Comparison of ENCODE assay signal across 12 mouse cellular contexts in the genomic region with DNA sequence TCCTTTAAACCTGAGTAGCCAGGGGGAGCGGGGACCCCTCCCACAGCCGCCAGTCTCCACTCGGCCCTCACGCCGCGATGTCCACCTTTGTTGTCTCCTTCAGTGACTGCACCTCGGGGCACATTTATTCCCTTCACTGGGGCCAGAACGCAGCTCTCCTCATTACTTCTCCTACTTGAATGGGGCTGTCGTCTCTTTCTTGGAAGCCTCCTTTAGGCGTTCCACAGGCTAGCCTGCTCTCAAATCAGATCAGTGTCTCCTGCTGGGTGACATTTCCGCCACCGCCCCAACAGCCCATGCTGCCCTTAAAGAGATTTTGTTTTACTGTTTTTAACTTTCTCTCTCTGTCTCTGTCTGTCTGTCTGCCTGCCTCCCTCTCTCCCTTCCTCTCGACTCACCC. TPM values are rescaled to one million over a fixed set of nuclear protein-coding genes. Genes with fewer than 3 reads are reported as not detected.
DNase-seq lines count a peak whose midpoint lies in the region; ATAC-seq and TF ChIP-seq lines count a peak whose summit lies in the region.
"Had no signal": no experiment of that assay in that cellular context is flagged by ENCODE, and none has a peak within 500 bp of the region (broad histone marks: within the 10 kb centered on the region; RNA-seq: fewer than 3 reads in every experiment).

No protein-coding gene starts in this region.

- no peaks in the 10 kb centered on the region for H3K4me1 ChIP-seq in heart, postnatal 0 days (ENCODE audit: control insufficient read depth, insufficient read depth)
- H3K4me1 ChIP-seq in embryonic facial prominence, embryonic 14.5 days (ENCODE audit: control insufficient read depth, insufficient read depth, low read length), result peaks cover 9% of the 10 kb centered on the region
- peaks cover 10% of the 10 kb centered on the region for H3K4me1 ChIP-seq in intestine, embryonic 14.5 days (replicated peaks; ENCODE audit: control insufficient read depth, insufficient read depth, low read length)
- peaks cover 4% of the 10 kb centered on the region; the same call in 1 of the 2 replicates for H3K4me1 ChIP-seq in midbrain, embryonic 16.5 days (ENCODE audit: control insufficient read depth, insufficient read depth, low read length)

- 8% methylated on average over 13 of the region's 13 CpGs for WGBS in heart, postnatal 0 days
- 4% methylated on average over 13 of the region's 13 CpGs for WGBS in embryonic facial prominence, embryonic 14.5 days
- WGBS in intestine, embryonic 14.5 days, result 10% methylated on average over 13 of the region's 13 CpGs
- WGBS in midbrain, embryonic 16.5 days, result 6% methylated on average over 13 of the region's 13 CpGs

- peak overlapping the region; percentile 34 for H3K4me2 ChIP-seq in heart, postnatal 0 days (ENCODE audit: low read depth, low read length)
- peak overlapping the region; percentile 56 for H3K4me2 ChIP-seq in embryonic facial prominence, embryonic 14.5 days (ENCODE audit: low read depth, low read length)
- peak overlapping the region; percentile 31 for H3K4me2 ChIP-seq in intestine, embryonic 14.5 days (ENCODE audit: low read length)
- H3K4me2 ChIP-seq in midbrain, embryonic 16.5 days (ENCODE audit: low read length), result peak overlapping the region; percentile 45

- H3K27me3 ChIP-seq in heart, postnatal 0 days (ENCODE audit: control insufficient read depth, insufficient read depth, low read length), result no peaks in the 10 kb centered on the region
- no peaks in the 10 kb centered on the region for H3K27me3 ChIP-seq in embryonic facial prominence, embryonic 14.5 days (replicated peaks; ENCODE audit: control insufficient read depth, insufficient read depth, low read length)
- H3K27me3 ChIP-seq in intestine, embryonic 14.5 days (replicated peaks; ENCODE audit: control insufficient read depth, insufficient read depth, low read length), result no peaks in the 10 kb centered on the region
- H3K27me3 ChIP-seq in midbrain, embryonic 16.5 days (ENCODE audit: control insufficient read depth, insufficient read depth, low read depth, low read length), result no peaks in the 10 kb centered on the region

- no peak overlapping the region; the same call in 1 of the 2 replicates for H3K9ac ChIP-seq in heart, postnatal 0 days (replicated peaks; ENCODE audit: low read depth, low read length)
- H3K9ac ChIP-seq in embryonic facial prominence, embryonic 14.5 days (ENCODE audit: low read depth, low read length), result peak overlapping the region; percentile 54
- peak overlapping the region; percentile 8; the same call in 1 of the 2 replicates for H3K9ac ChIP-seq in intestine, embryonic 14.5 days (ENCODE audit: low read length)
- peak overlapping the region; percentile 45 for H3K9ac ChIP-seq in midbrain, embryonic 16.5 days (ENCODE audit: low read depth, low read length)

- TF ChIP-seq CTCF in heart, postnatal 0 days (IDR thresholded peaks at IDR 0.05; ENCODE audit: low read depth), result no peak
- no peak for TF ChIP-seq CTCF in left cerebral cortex, adult 2 months (IDR thresholded peaks at IDR 0.05)

- no peaks in the 10 kb centered on the region for H3K36me3 ChIP-seq in heart, postnatal 0 days (replicated peaks; ENCODE audit: control insufficient read depth, insufficient read depth, low read length)
- H3K36me3 ChIP-seq in embryonic facial prominence, embryonic 14.5 days (ENCODE audit: control insufficient read depth, insufficient read depth, low read length), result no peaks in the 10 kb centered on the region
- H3K36me3 ChIP-seq in intestine, embryonic 14.5 days (ENCODE audit: control insufficient read depth, insufficient read depth, low read length), result no peaks in the 10 kb centered on the region
- no peaks in the 10 kb centered on the region for H3K36me3 ChIP-seq in midbrain, embryonic 16.5 days (ENCODE audit: control insufficient read depth, insufficient read depth, low read length)

- DNase-seq in heart, postnatal 0 days (ENCODE audit: low spot score), result no peak
- no peak for DNase-seq in heart, adult 8-10 months (ENCODE audit: low spot score)
- DNase-seq in embryonic facial prominence, embryonic 14.5 days (ENCODE audit: low spot score), result no peak
- peak; percentile 66 for DNase-seq in intestine, embryonic 14.5 days (ENCODE audit: low spot score)
- no peak for DNase-seq in left cerebral cortex, adult 2 months (ENCODE audit: extremely low spot score in 1 of 2, low spot score in 2 of 2)
- DNase-seq in ovary, postnatal 36 days (ENCODE audit: low spot score), result no peak
- no peak for DNase-seq in thymus, postnatal 0 days (ENCODE audit: low spot score)
- DNase-seq: cerebellum, adult 11-12 months had no signal

- H3K9me3 ChIP-seq in heart, postnatal 0 days (replicated peaks; ENCODE audit: control insufficient read depth, low read length), result no peaks in the 10 kb centered on the region
- H3K9me3 ChIP-seq in embryonic facial prominence, embryonic 14.5 days (ENCODE audit: control insufficient read depth, low read length), result peaks cover under 1% of the 10 kb centered on the region; the same call in 1 of the 2 replicates
- H3K9me3 ChIP-seq in intestine, embryonic 14.5 days (ENCODE audit: control insufficient read depth, low read length), result no peaks in the 10 kb centered on the region
- H3K9me3 ChIP-seq in midbrain, embryonic 16.5 days (replicated peaks; ENCODE audit: control insufficient read depth, low read length, poor library complexity, severe bottlenecking), result no peaks in the 10 kb centered on the region

- H3K4me3 ChIP-seq in heart, postnatal 0 days (ENCODE audit: low read depth, low read length), result no peak overlapping the region
- H3K4me3 ChIP-seq in embryonic facial prominence, embryonic 14.5 days (ENCODE audit: low read depth, low read length), result peak overlapping the region; percentile 25
- no peak overlapping the region for H3K4me3 ChIP-seq in intestine, embryonic 14.5 days (ENCODE audit: low read depth, low read length)
- peak overlapping the region; percentile 14; the same call in 1 of the 2 replicates for H3K4me3 ChIP-seq in midbrain, embryonic 16.5 days (ENCODE audit: low read depth, low read length)
- H3K4me3 ChIP-seq in left cerebral cortex, adult 2 months, result no peak overlapping the region

- no peak for TF ChIP-seq EP300 in heart, postnatal 0 days (IDR thresholded peaks at IDR 0.05; ENCODE audit: low read depth)

- H3K27ac ChIP-seq in heart, postnatal 0 days (ENCODE audit: low read depth), result no peak overlapping the region
- no peak overlapping the region for H3K27ac ChIP-seq in embryonic facial prominence, embryonic 14.5 days (replicated peaks; ENCODE audit: low read depth, low read length)
- H3K27ac ChIP-seq in intestine, embryonic 14.5 days (ENCODE audit: low read depth), result no peak overlapping the region
- H3K27ac ChIP-seq in midbrain, embryonic 16.5 days (ENCODE audit: low read length), result no peak overlapping the region
- H3K27ac ChIP-seq in left cerebral cortex, adult 2 months, result no peak overlapping the region

- no peak for ATAC-seq in heart, postnatal 0 days (ENCODE audit: insufficient read depth, low read depth)
- ATAC-seq in embryonic facial prominence, embryonic 14.5 days (ENCODE audit: low read depth), result no peak
- ATAC-seq in intestine, embryonic 14.5 days (replicated peaks; ENCODE audit: low FRiP score, low TSS enrichment, low read depth), result no peak
- no peak for ATAC-seq in midbrain, embryonic 16.5 days
- ATAC-seq: activated CD4-positive, CD25-positive, alpha-beta regulatory T cell, adult 4 months; CD4-positive, CD25-positive, alpha-beta regulatory T cell, adult 4 months had no signal

- intact Hi-C loops in left cerebral cortex, adult 2 months (cut with DNase I), result no loop called here

RNA-seq across cellular contexts. Expression of a gene that starts 9.9 kb away (rescaled TPM):
- total RNA-seq in heart, postnatal 0 days (2014; rRNA removed; ENCODE audit: low replicate concordance), result not detected in 2 replicates
- polyA plus RNA-seq in heart, postnatal 0 days (2015; fragmentation: Nextera tagmentation; extraction: Ambion mirVana), result not detected in 2 replicates
- total RNA-seq in heart, adult 8-10 months (2022), result not detected
- polyA plus RNA-seq in embryonic facial prominence, embryonic 14.5 days (2014; fragmentation: Nextera tagmentation; extraction: Ambion mirVana), result 1.1 and 1.2 TPM in 2 replicates
- polyA plus RNA-seq in intestine, embryonic 14.5 days (2014; fragmentation: Nextera tagmentation; extraction: Ambion mirVana), result 1.4 TPM in 2 replicates
- polyA plus RNA-seq in midbrain, embryonic 16.5 days (2015; fragmentation: Nextera tagmentation; extraction: Ambion mirVana), result 39.7 and 44.7 TPM in 2 replicates
- total RNA-seq in left cerebral cortex, adult 2 months (2021), result 10 to 100 TPM; 44.4 to 49.0 TPM
- polyA plus RNA-seq in thymus, postnatal 0 days (2015; fragmentation: Nextera tagmentation; extraction: Ambion mirVana), result not detected in 2 replicates
- total RNA-seq: gastrocnemius, adult 8-10 months had no signal
- polyA plus RNA-seq: CD4-positive, CD25-positive, alpha-beta regulatory T cell, adult 4 months had no signal

Comparison
In these comparisons a context has a peak if more than half of its experiments do, and no peak if none do; other contexts are left out.
1. H3K4me3 ChIP-seq: peak in embryonic facial prominence, embryonic 14.5 days (single experiment) and midbrain, embryonic 16.5 days (single experiment); none in heart, postnatal 0 days (single experiment), intestine, embryonic 14.5 days (single experiment) and left cerebral cortex, adult 2 months (single experiment).
2. RNA of a gene that starts 9.9 kb away (polyA plus RNA-seq): 39.7 to 44.7 TPM in midbrain, embryonic 16.5 days; 1.4 TPM in intestine, embryonic 14.5 days, 1.1 to 1.2 TPM in embryonic facial prominence, embryonic 14.5 days, not detected in heart, postnatal 0 days and not detected in thymus, postnatal 0 days; every median in the first group is over 10 times any median in the second.
3. Peak in every context shown above with its lines, with median percentiles within 50 percentile points of each other: H3K4me2 ChIP-seq.